Comparison of ENCODE assay signal across 8 mouse cellular contexts in the genomic region with DNA sequence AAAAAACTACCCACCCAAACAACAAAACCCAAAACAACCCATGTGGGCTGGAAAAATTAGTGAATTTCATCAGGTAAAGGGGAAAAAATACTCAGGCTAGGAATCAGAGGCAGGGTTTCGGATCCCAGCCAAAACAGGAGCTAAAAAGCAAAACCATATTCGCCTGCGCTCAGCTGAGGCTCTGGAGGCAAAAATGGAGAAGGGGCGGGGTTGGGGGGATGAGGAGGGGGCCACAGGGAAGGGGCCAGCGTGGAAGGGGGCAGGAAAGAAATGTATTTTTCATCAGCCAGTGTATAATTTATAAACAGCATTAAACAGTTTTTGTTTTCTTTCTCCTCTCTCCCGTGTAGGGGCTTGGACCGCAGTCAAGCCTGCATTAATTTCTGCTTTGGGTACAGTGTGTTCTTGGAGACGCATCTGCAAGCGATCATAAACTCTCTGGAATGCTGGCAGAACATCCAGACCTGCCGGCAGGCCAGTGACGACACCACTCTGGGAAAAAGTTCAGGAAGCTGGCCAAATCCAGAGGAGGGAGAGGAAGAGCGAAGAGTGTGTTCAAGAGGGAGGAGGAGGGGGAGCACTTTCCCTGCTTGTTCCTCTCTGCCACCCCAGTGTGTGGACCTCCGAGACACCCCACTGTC.
DNase-seq lines count a peak whose midpoint lies in the region; ATAC-seq and TF ChIP-seq lines count a peak whose summit lies in the region.

No protein-coding gene starts in this region.

- peak overlapping the region; percentile 79 for H3K27ac ChIP-seq in hindbrain, postnatal 0 days
- peak overlapping the region; percentile 88 for H3K27ac ChIP-seq in small intestine, adult 2 months (ENCODE audit: insufficient read depth, low read depth, low read length)

- 19% methylated on average over 13 of the region's 13 CpGs for WGBS in hindbrain, postnatal 0 days
- 14% methylated on average over 13 of the region's 13 CpGs for WGBS in small intestine, adult 2 months

- peak overlapping the region; percentile 47 for H3K4me2 ChIP-seq in hindbrain, postnatal 0 days (ENCODE audit: low read depth, low read length)

- no peaks in the 10 kb centered on the region for H3K27me3 ChIP-seq in hindbrain, postnatal 0 days (ENCODE audit: insufficient read depth, low read length)
- no peaks in the 10 kb centered on the region for H3K27me3 ChIP-seq in small intestine, adult 2 months (ENCODE audit: control insufficient read depth, insufficient read depth, low read length)

- TF ChIP-seq CTCF in hindbrain, postnatal 0 days (IDR thresholded peaks at IDR 0.05; ENCODE audit: low read depth) = no peak
- TF ChIP-seq CTCF in small intestine, adult 2 months (IDR thresholded peaks at IDR 0.05; ENCODE audit: extremely low read depth, insufficient read length, insufficient replicate concordance, low read depth, low read length) = no peak

- peak overlapping the region; percentile 3; the same call in 1 of the 2 replicates for H3K4me3 ChIP-seq in hindbrain, postnatal 0 days (ENCODE audit: low read length)
- no peak overlapping the region for H3K4me3 ChIP-seq in small intestine, adult 2 months (ENCODE audit: low read depth, low read length)

- 0 out of 2 replicates have a peak overlapping the region, but pooled peaks have one; percentile 28 for H3K9ac ChIP-seq in hindbrain, postnatal 0 days (replicated peaks; ENCODE audit: low read length)

- peaks cover 58% of the 10 kb centered on the region for H3K4me1 ChIP-seq in hindbrain, postnatal 0 days (ENCODE audit: insufficient read depth, low read length)
- peaks cover 20% of the 10 kb centered on the region for H3K4me1 ChIP-seq in small intestine, adult 2 months (ENCODE audit: control insufficient read depth, insufficient read depth, insufficient read length, low read length)

- H3K9me3 ChIP-seq in hindbrain, postnatal 0 days (ENCODE audit: low read length) = no peaks in the 10 kb centered on the region

- ATAC-seq in hindbrain, postnatal 0 days = peak; percentile 14; the same call in 1 of the 2 replicates
- no peak for ATAC-seq in erythroblast, adult 5-6 weeks (replicated peaks; ENCODE audit: low FRiP score, poor library complexity, severe bottlenecking)

- peak; percentile 90 for DNase-seq in adrenal gland, postnatal 10 days
- DNase-seq in embryo, embryonic 11 days = peak; percentile 67
- peak; percentile 97 for DNase-seq in gastrocnemius, postnatal 25 days
- DNase-seq in hindbrain, postnatal 0 days (ENCODE audit: low spot score) = peak; percentile 81
- peak; percentile 91 for DNase-seq in left cerebral cortex, adult 11 months (ENCODE audit: low spot score)
- peak; percentile 98 for DNase-seq in lung, postnatal 25 days (ENCODE audit: low spot score)

- no peak for TF ChIP-seq POLR2A in small intestine, adult 2 months (IDR thresholded peaks at IDR 0.05; ENCODE audit: low read depth, low read length)

- H3K36me3 ChIP-seq in hindbrain, postnatal 0 days (ENCODE audit: insufficient read depth, low read length) = no peaks in the 10 kb centered on the region
- H3K36me3 ChIP-seq in small intestine, adult 2 months (ENCODE audit: control insufficient read depth, insufficient read depth, low read length) = no peaks in the 10 kb centered on the region
